Mouse (Mus musculus): ENCODE measurements around the gene Slc2a4. TPM values are rescaled to one million over a fixed set of nuclear protein-coding genes. Genes with fewer than 3 reads are reported as not detected.
"Not testable (repeated sequence)": the region's sequence is repeated elsewhere in the genome, so short reads cannot be mapped to it uniquely, and the experiment has no call there.

The Slc2a4 gene
- polyA plus RNA-seq, 1 experiment from 2014 or later, result 9.9 TPM

- H3K4me1 ChIP-seq, result peaks cover 11% of the 10 kb centered on the region
- no peak overlapping the region for H3K27ac ChIP-seq (replicated peaks)
- peaks cover 69% of the 10 kb centered on the region for H3K27me3 ChIP-seq
- peak overlapping the region; percentile 25 for H3K4me3 ChIP-seq
- no peak for ATAC-seq (ENCODE audit: low FRiP score, low read depth)
- H3K36me3 ChIP-seq, result peaks cover 41% of the 10 kb centered on the region
- peak overlapping the region; percentile 51; the same call in 1 of the 2 replicates for H3K9ac ChIP-seq (replicated peaks)
- H3K4me2 ChIP-seq (replicated peaks), result peak overlapping the region; percentile 47
- WGBS, result 39% methylated on average over 17 of the region's 17 CpGs
- no peaks in the 10 kb centered on the region for H3K9me3 ChIP-seq
These were observed 19.0 kb upstream of the Slc2a4 start for GRCm38 (mm10) chr11:69966860-69967517.

DNA sequence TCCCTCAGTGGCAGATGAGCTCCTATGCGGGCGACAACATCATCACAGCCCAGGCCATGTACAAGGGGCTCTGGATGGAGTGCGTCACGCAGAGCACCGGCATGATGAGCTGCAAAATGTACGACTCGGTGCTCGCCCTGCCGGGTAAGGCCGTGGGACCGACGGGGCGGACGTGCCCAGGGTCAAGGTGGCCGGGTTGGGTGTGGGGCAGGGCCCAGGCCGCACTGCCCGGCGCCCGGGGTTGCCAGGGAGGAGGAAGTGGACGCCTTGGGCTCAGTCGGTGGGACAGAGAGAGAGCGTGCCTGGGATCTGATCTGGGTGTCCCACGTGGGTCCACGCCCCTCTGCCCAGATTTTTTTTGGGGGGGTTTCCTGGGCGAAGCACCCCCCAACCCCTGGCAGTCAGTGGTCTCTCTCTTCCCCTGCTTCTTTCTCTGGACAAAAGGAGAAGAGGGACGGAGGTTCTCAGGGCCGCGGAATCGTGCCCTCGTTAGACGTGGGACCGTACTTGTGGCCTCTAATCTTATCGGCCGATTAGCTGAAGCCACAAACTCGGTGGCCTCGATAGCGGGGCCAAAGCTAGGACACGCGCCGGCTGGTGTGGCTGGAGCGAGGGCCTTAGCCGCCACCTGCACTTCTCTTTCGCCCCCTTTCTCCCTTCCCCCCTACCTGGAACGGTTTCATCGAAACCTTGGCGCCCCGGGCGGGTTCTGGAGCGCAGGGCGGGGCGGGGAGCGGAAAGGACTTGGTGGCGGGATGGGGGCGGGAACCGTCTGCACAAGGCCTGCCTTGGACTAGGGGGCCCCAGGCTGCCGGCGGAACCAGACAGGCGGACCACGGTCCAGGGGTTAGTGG, 18.2 kb upstream of the Slc2a4 start:
- Histone ChIP-seq H3K9ac (replicated peaks) (peak overlapping the region; percentile 51), H3K9me3 (no peaks in the 10 kb centered on the region), H3K4me1 (peaks cover 11% of the 10 kb centered on the region), H3K27ac (replicated peaks) (no peak overlapping the region), H3K4me3 (peak overlapping the region; percentile 25), H3K4me2 (replicated peaks) (peak overlapping the region; percentile 47), H3K27me3 (peaks cover 75% of the 10 kb centered on the region), H3K36me3 (peaks cover 33% of the 10 kb centered on the region)
- no peak for ATAC-seq (ENCODE audit: low FRiP score, low read depth)
- WGBS, result 1% methylated on average over 56 of the region's 59 CpGs

GRCm38 (mm10) chr11:69965271-69966005, 17.4 kb upstream of the Slc2a4 start:
- Histone ChIP-seq H3K4me3 (peak overlapping the region; percentile 25; the same call in 1 of the 2 replicates), H3K4me2 (replicated peaks) (no peak overlapping the region; the same call in 1 of the 2 replicates), H3K27ac (replicated peaks) (no peak overlapping the region), H3K9ac (replicated peaks) (0 out of 2 replicates have a peak overlapping the region, but pooled peaks have one; percentile 51), H3K36me3 (peaks cover 29% of the 10 kb centered on the region), H3K27me3 (peaks cover 79% of the 10 kb centered on the region), H3K4me1 (peaks cover 11% of the 10 kb centered on the region), H3K9me3 (no peaks in the 10 kb centered on the region)
- 3% methylated on average over 49 of the region's 49 CpGs for WGBS
- ATAC-seq (ENCODE audit: low FRiP score, low read depth), result no peak

- Histone ChIP-seq H3K9ac (replicated peaks) (no peak within 1 kb of the TSS), H3K27me3 (peaks cover 79% of the 10 kb centered on the region), H3K4me3 (0 out of 2 replicates have a peak within 1 kb of the TSS, but pooled peaks have one; percentile 2), H3K9me3 (no peaks in the 10 kb centered on the region), H3K4me1 (peaks cover 11% of the 10 kb centered on the region), H3K27ac (replicated peaks) (no peak within 1 kb of the TSS), H3K36me3 (peaks cover 22% of the 10 kb centered on the region), H3K4me2 (replicated peaks) (no peak within 1 kb of the TSS)
- WGBS, result 11% methylated on average over 24 of the region's 24 CpGs
- ATAC-seq (ENCODE audit: low FRiP score, low read depth), result no peak
These were observed 16.8 kb upstream of the Slc2a4 start, which contains the start of gene Cldn7 for GRCm38 (mm10) chr11:69964650-69965270. TSS of gene Cldn7 (plus strand) at chr11:69964779.

DNA sequence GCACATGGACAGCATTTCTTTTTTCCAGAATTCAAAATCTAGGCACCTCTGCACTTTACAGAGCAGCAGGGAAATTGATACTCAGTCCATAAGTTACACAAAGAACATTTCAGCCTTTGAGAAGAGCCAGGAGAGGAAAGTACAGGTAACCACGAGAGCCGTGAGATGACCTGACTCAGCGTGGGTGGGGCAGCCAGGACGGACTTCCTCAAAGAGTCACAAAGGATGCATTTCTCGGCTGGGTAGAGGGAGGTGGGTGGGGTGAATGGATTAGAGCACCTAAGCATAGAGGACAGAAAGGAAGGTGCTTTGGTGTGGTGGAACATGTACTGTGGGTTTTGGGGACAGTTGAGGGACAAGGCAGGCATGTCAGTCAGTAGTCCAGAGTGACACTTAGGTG, 13.9 kb upstream of the Slc2a4 start:
- Histone ChIP-seq H3K9ac (replicated peaks) (no peak overlapping the region), H3K36me3 (no peaks in the 10 kb centered on the region), H3K27me3 (peaks cover 63% of the 10 kb centered on the region), H3K4me1 (peaks cover 10% of the 10 kb centered on the region), H3K4me2 (replicated peaks) (no peak overlapping the region), H3K4me3 (no peak overlapping the region), H3K9me3 (no peaks in the 10 kb centered on the region), H3K27ac (replicated peaks) (no peak overlapping the region)
- ATAC-seq (ENCODE audit: low FRiP score, low read depth), result no peak
- WGBS, result 57% methylated on average over 5 of the region's 5 CpGs

GRCm38 (mm10) chr11:69960616-69961015, 12.6 kb upstream of the Slc2a4 start:
- Histone ChIP-seq H3K4me2 (replicated peaks) (no peak overlapping the region), H3K4me3 (no peak overlapping the region), H3K27me3 (peaks cover 51% of the 10 kb centered on the region), H3K9ac (replicated peaks) (no peak overlapping the region), H3K36me3 (no peaks in the 10 kb centered on the region), H3K4me1 (no peaks in the 10 kb centered on the region), H3K9me3 (no peaks in the 10 kb centered on the region), H3K27ac (replicated peaks) (no peak overlapping the region)
- no peak for ATAC-seq (ENCODE audit: low FRiP score, low read depth)
- WGBS, result 29% methylated on average over 5 of the region's 5 CpGs

DNA sequence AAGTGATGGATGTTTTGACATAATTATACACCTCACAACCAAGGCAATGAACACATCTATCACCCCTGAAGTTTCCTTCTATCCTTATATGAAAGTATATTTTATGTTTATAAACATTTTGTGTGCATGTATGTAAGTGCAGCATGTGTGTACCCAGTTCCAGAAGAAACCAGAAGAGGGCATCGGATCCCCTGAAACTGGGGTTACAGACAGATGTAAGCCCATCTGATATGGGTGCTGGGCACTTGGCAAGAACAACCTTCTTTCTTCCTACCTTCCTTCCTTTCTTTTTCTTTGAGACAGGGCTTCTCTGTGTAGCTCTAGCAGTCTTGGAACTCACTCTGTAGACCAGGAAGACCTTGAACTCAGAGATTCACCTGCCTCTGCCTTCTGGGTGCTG, 8.2 kb upstream of the Slc2a4 start:
- no peak overlapping the region for H3K9ac ChIP-seq (replicated peaks)
- 88% methylated on average over 1 of the region's 1 CpGs for WGBS
- no peak for ATAC-seq (ENCODE audit: low FRiP score, low read depth)

DNA sequence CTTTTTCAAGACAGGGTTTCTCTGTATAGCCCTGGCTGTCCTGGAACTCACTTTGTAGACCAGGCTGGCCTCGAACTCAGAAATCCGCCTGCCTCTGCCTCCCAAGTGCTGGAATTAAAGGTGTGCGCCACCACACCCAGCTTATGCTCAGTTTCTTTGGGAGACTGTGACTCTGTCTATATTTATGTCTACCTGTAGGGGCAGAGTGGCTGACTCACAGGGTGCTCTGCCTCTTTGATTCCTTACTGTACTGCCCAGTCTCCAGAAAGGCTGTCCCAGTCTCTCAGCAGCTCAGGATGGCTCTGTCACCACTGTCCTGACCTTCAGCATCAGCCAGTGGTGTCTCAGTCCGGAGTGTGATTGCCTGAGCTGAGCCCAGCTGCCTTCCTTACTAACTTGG, 7.6 kb upstream of the Slc2a4 start:
- H3K27me3 ChIP-seq, result peaks cover 16% of the 10 kb centered on the region
- not testable (repeated sequence) for ATAC-seq (ENCODE audit: low FRiP score, low read depth); H3K27ac ChIP-seq (replicated peaks); H3K4me2 ChIP-seq (replicated peaks); H3K4me3 ChIP-seq; H3K9me3 ChIP-seq; H3K9ac ChIP-seq (replicated peaks); H3K36me3 ChIP-seq; H3K4me1 ChIP-seq
- WGBS, result 75% methylated on average over 4 of the region's 4 CpGs

More for the DNA sequence above, 8.2 kb upstream of the Slc2a4 start:
- no peak overlapping the region for H3K4me3 ChIP-seq
- no peaks in the 10 kb centered on the region for H3K4me1 ChIP-seq
- H3K9me3 ChIP-seq, result no peaks in the 10 kb centered on the region
- no peak overlapping the region for H3K4me2 ChIP-seq (replicated peaks)
- H3K36me3 ChIP-seq, result no peaks in the 10 kb centered on the region
- H3K27ac ChIP-seq (replicated peaks), result no peak overlapping the region
- H3K27me3 ChIP-seq, result peaks cover 21% of the 10 kb centered on the region

- Histone ChIP-seq H3K27me3 (peaks cover 21% of the 10 kb centered on the region), H3K4me2 (replicated peaks) (no peak overlapping the region), H3K36me3 (no peaks in the 10 kb centered on the region), H3K9me3 (no peaks in the 10 kb centered on the region), H3K4me1 (peaks cover 4% of the 10 kb centered on the region), H3K4me3 (no peak overlapping the region), H3K27ac (replicated peaks) (no peak overlapping the region), H3K9ac (replicated peaks) (no peak overlapping the region)
- no peak for ATAC-seq (ENCODE audit: low FRiP score, low read depth)
- 71% methylated on average over 11 of the region's 11 CpGs for WGBS
These were observed 5.4 kb upstream of the Slc2a4 start for GRCm38 (mm10) chr11:69953267-69953915.

DNA sequence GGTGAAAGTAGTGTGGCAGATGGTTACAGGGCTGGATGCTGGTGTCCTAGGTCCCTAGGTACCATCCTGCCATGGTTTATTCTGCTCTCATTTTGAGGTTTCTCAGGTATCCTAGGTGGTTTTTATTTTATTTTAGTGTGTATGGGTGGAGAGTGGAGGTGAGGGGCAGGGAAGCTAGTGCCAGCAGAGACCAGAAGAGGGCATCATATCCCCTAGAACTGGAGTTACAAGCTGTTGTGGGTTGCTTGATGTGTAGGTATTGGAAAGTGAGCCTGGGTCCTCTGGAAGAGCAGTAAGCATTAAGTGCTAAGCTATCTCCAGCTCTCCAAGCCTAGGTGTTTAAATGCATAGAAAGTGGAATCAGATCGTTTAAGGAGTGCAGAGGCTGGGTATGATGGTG, 4.3 kb upstream of the Slc2a4 start:
- Histone ChIP-seq H3K27me3 (peaks cover 16% of the 10 kb centered on the region), H3K4me2 (replicated peaks) (no peak overlapping the region), H3K4me1 (peaks cover 14% of the 10 kb centered on the region), H3K27ac (replicated peaks) (no peak overlapping the region), H3K36me3 (no peaks in the 10 kb centered on the region), H3K9me3 (no peaks in the 10 kb centered on the region), H3K9ac (replicated peaks) (no peak overlapping the region), H3K4me3 (no peak overlapping the region)
- ATAC-seq (ENCODE audit: low FRiP score, low read depth), result no peak
- WGBS, result 46% methylated on average over 1 of the region's 1 CpGs

DNA sequence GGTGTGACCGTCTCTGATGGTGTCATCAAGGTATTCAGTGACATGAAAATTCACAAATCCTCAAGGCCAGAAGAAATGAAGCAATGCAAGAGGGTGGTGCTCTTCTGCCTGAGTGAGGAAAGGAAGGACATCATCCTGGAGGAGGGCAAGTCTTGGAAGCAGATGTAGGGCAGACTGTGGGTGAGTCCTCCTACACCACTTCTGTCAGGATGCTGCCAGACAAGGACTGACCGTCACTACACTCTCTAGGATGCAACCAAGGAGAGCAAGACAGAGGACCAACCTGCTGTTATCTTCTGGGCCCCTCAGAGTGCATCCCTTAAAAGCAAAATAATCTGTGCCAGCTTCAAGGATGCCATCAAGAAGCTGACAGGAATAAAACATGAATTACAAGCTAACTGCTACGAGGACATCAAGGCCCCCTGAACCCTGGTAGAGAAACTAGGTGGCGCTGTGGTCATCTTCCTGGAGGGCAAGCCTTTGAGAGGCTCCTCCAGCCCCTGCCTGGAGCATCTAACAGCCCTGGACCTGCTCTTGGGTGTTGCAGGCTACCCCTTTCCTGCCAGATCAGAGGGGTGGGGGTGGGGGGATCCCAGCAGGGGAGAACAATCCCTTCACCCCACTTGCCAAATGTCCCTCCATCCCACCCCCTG, 2.9 kb upstream of the Slc2a4 start:
- Histone ChIP-seq H3K4me1 (peaks cover 17% of the 10 kb centered on the region), H3K9me3 (no peaks in the 10 kb centered on the region), H3K36me3 (no peaks in the 10 kb centered on the region), H3K4me3 (no peak overlapping the region), H3K27me3 (peaks cover 16% of the 10 kb centered on the region), H3K27ac (replicated peaks) (no peak overlapping the region), H3K4me2 (replicated peaks) (no peak overlapping the region), H3K9ac (replicated peaks) (no peak overlapping the region)
- ATAC-seq (ENCODE audit: low FRiP score, low read depth), result no peak
- 40% methylated on average over 4 of the region's 4 CpGs for WGBS

Data from midbrain, embryonic 12.5 days (tissue).